Mouse (Mus musculus) E14TG2a.4 (cell line): ENCODE measurements around the gene Strbp.

Experiments used
- CTCF ChIP-seq: conservative IDR thresholded peaks from 2 replicates; pipeline ENCODE4 v1.5.1; 2014; ENCODE audit warnings: low read length
- POU5F1 ChIP-seq: IDR thresholded peaks from 2 replicates; pipeline ENCODE4 v1.6.1; 2014; ENCODE audit warnings: low read length, borderline replicate concordance

DNA sequence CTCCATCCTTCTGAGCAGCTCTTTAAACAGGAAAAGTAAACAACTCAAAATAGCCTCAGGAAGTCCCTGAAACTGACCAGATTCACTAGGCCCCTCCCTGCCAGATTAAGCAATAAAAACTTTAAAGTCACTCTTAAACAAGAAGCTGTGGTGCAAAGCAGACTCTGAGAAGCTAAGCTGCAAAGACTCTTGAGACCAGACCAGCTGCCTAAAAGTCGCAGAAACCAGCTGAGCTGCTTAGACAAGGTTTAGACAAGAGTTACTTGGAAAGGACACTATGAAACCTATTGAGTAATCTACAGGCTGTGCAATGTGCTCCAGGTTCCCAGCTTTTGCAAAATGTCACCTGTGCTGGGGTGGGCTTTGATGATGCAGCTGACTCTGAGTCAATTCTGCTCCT lies 16.6 kb downstream of the Strbp start:
- TF ChIP-seq CTCF, result no peak
- TF ChIP-seq POU5F1, result no peak
